Mouse (Mus musculus): ENCODE data around the gene Ms4a10. TPM values are rescaled to one million over a fixed set of nuclear protein-coding genes. Genes with fewer than 3 reads are reported as not detected.

The Ms4a10 gene
- polyA plus RNA-seq, 1 experiment from 2014 or later: not detected

DNA sequence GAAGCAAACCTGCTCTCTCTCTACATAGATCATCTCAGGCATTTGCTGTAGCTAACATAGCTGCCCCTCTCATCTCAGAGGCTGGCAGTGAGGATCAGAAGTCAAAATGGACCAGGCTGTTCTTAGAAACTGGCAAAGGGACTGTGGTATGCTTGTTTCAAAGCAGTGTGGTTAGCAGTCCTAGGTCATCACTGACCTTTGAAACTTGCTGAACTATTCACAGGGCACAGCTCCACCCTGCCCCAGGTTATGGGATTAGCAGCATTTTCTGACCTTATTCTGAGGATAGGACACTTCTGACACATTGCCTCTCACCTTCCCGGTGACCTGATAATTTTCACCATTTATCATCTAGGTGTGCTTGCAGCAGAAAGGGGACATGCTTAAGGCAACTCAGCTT, 14.1 kb upstream of the Ms4a10 start:
- 81% methylated on average over 1 of the region's 1 CpGs for WGBS
- Histone ChIP-seq H3K4me1 (ENCODE audit: control insufficient read depth, insufficient read depth, low read length) (no peaks in the 10 kb centered on the region), H3K27me3 (ENCODE audit: control insufficient read depth, insufficient read depth, low read length) (no peaks in the 10 kb centered on the region), H3K36me3 (ENCODE audit: control insufficient read depth, insufficient read depth, low read length) (no peaks in the 10 kb centered on the region), H3K27ac (replicated peaks; ENCODE audit: low read depth, low read length) (no peak overlapping the region), H3K4me2 (ENCODE audit: low read depth, severe bottlenecking) (no peak overlapping the region), H3K9me3 (ENCODE audit: control insufficient read depth, low read length) (no peaks in the 10 kb centered on the region), H3K9ac (ENCODE audit: low read length) (no peak overlapping the region), H3K4me3 (ENCODE audit: low read depth, low read length) (no peak overlapping the region)
- ATAC-seq (ENCODE audit: insufficient number of reproducible peaks, low FRiP score, low TSS enrichment, low read depth): no peak
- DNase-seq (ENCODE audit: low spot score): no peak

DNA sequence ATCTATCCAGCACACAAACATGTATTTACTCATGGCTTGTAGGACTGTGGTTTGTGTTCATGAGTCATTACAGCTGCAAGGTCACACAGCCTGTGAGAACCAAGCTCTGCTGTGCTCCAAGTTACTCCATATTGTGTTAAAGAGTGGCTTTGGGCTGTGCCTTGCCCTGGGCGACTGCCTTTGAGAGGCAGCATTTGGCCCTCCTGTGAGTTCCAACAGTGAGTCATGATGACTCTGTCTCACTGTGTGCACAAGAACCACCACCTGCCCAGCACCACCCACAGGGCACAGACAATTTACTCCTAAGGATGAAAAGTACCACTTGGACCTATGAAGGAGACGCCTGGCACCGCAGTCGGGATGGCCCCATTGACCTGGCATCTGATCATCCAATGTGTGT, 11.4 kb upstream of the Ms4a10 start:
- no peak overlapping the region for H3K9ac ChIP-seq (ENCODE audit: low read length)
- no peaks in the 10 kb centered on the region for H3K27me3 ChIP-seq (ENCODE audit: control insufficient read depth, insufficient read depth, low read length)
- H3K4me2 ChIP-seq (ENCODE audit: low read depth, severe bottlenecking): no peak overlapping the region
- WGBS: 91% methylated on average over 4 of the region's 4 CpGs
- no peaks in the 10 kb centered on the region for H3K9me3 ChIP-seq (ENCODE audit: control insufficient read depth, low read length)
- H3K27ac ChIP-seq (replicated peaks; ENCODE audit: low read depth, low read length): no peak overlapping the region
- H3K4me1 ChIP-seq (ENCODE audit: control insufficient read depth, insufficient read depth, low read length): no peaks in the 10 kb centered on the region
- no peak overlapping the region for H3K4me3 ChIP-seq (ENCODE audit: low read depth, low read length)
- H3K36me3 ChIP-seq (ENCODE audit: control insufficient read depth, insufficient read depth, low read length): no peaks in the 10 kb centered on the region
- no peak for ATAC-seq (ENCODE audit: insufficient number of reproducible peaks, low FRiP score, low TSS enrichment, low read depth)
- DNase-seq (ENCODE audit: low spot score): no peak

DNA sequence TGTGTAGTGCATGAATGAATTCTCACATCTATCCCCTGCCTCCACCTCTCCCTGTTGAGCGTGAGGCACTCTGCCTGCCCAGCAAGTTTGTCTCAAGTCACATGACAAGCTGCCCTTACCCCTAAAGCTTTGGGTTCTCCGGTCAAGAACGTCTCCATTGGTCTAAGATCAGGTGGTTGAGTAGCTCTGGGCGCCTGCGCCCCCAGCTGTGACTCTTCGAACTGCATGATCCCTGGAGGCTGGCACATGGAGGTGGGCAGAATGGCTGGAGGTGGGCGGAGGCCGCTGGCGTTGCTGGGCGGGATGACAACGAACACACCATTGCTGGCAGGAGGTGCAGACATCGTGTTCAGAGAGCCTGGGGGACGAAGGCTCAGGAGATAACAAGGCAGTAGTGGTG, 10.1 kb upstream of the Ms4a10 start:
- DNase-seq (ENCODE audit: low spot score) (no peak), ATAC-seq (ENCODE audit: insufficient number of reproducible peaks, low FRiP score, low TSS enrichment, low read depth) (no peak)
- H3K9me3 ChIP-seq (ENCODE audit: control insufficient read depth, low read length): no peaks in the 10 kb centered on the region
- WGBS: 78% methylated on average over 13 of the region's 13 CpGs
- H3K36me3 ChIP-seq (ENCODE audit: control insufficient read depth, insufficient read depth, low read length): no peaks in the 10 kb centered on the region
- no peak overlapping the region for H3K9ac ChIP-seq (ENCODE audit: low read length)
- no peaks in the 10 kb centered on the region for H3K4me1 ChIP-seq (ENCODE audit: control insufficient read depth, insufficient read depth, low read length)
- no peak overlapping the region for H3K4me3 ChIP-seq (ENCODE audit: low read depth, low read length)
- no peak overlapping the region for H3K27ac ChIP-seq (replicated peaks; ENCODE audit: low read depth, low read length)
- H3K4me2 ChIP-seq (ENCODE audit: low read depth, severe bottlenecking): no peak overlapping the region
- no peaks in the 10 kb centered on the region for H3K27me3 ChIP-seq (ENCODE audit: control insufficient read depth, insufficient read depth, low read length)

DNA sequence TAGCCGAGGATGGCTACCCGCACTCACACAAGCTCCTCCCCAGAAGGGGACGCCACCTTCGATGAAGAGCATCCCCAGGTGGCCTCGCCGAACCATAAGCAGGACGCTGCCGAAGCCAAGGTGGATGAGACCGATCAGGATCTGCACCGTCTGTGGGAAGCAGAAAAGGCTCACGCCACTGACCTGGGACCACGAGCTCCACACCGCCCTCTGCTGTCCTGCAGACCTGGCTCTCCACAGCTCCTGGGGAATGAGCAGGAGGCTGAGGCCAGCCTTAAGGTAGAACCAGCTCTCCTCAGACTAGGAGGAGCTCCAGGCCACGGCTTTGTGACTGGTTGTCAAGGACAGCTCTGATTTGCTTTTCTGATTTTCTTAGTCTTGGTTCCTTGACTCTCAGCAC, 8.7 kb upstream of the Ms4a10 start:
- DNase-seq (ENCODE audit: low spot score) (peak; percentile 56), ATAC-seq (ENCODE audit: insufficient number of reproducible peaks, low FRiP score, low TSS enrichment, low read depth) (no peak)
- no peaks in the 10 kb centered on the region for H3K9me3 ChIP-seq (ENCODE audit: control insufficient read depth, low read length)
- no peaks in the 10 kb centered on the region for H3K4me1 ChIP-seq (ENCODE audit: control insufficient read depth, insufficient read depth, low read length)
- no peaks in the 10 kb centered on the region for H3K36me3 ChIP-seq (ENCODE audit: control insufficient read depth, insufficient read depth, low read length)
- H3K27me3 ChIP-seq (ENCODE audit: control insufficient read depth, insufficient read depth, low read length): no peaks in the 10 kb centered on the region
- H3K9ac ChIP-seq (ENCODE audit: low read length): no peak overlapping the region
- H3K4me2 ChIP-seq (ENCODE audit: low read depth, severe bottlenecking): no peak overlapping the region
- H3K4me3 ChIP-seq (ENCODE audit: low read depth, low read length): no peak overlapping the region
- WGBS: 19% methylated on average over 14 of the region's 14 CpGs
- no peak overlapping the region for H3K27ac ChIP-seq (replicated peaks; ENCODE audit: low read depth, low read length)

DNA sequence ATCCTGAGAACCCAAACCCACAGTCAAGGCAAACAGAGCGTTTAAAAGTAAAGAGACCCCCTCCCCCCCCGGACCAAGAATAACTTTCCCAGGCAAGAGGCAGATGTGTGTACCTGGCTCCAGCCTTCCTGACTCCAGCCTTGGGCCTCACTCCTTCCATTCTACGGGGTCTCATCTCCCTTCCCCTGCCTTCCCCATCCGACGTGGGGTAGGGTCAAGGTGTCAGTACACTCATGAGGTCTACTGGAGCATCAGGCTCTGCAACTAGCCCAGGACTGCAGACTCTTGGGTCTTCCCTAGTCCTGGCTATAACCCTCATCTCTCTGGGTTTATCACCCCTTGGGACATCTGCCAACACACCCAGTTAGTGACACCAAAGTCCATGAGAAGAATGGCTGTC, 5.7 kb upstream of the Ms4a10 start:
- no peaks in the 10 kb centered on the region for H3K9me3 ChIP-seq (ENCODE audit: control insufficient read depth, low read length)
- no peaks in the 10 kb centered on the region for H3K36me3 ChIP-seq (ENCODE audit: control insufficient read depth, insufficient read depth, low read length)
- no peak overlapping the region for H3K9ac ChIP-seq (ENCODE audit: low read length)
- no peaks in the 10 kb centered on the region for H3K4me1 ChIP-seq (ENCODE audit: control insufficient read depth, insufficient read depth, low read length)
- WGBS: 88% methylated on average over 5 of the region's 5 CpGs
- no peaks in the 10 kb centered on the region for H3K27me3 ChIP-seq (ENCODE audit: control insufficient read depth, insufficient read depth, low read length)
- no peak overlapping the region for H3K4me3 ChIP-seq (ENCODE audit: low read depth, low read length)
- H3K4me2 ChIP-seq (ENCODE audit: low read depth, severe bottlenecking): no peak overlapping the region
- ATAC-seq (ENCODE audit: insufficient number of reproducible peaks, low FRiP score, low TSS enrichment, low read depth): no peak
- no peak for DNase-seq (ENCODE audit: low spot score)
- H3K27ac ChIP-seq (replicated peaks; ENCODE audit: low read depth, low read length): no peak overlapping the region

DNA sequence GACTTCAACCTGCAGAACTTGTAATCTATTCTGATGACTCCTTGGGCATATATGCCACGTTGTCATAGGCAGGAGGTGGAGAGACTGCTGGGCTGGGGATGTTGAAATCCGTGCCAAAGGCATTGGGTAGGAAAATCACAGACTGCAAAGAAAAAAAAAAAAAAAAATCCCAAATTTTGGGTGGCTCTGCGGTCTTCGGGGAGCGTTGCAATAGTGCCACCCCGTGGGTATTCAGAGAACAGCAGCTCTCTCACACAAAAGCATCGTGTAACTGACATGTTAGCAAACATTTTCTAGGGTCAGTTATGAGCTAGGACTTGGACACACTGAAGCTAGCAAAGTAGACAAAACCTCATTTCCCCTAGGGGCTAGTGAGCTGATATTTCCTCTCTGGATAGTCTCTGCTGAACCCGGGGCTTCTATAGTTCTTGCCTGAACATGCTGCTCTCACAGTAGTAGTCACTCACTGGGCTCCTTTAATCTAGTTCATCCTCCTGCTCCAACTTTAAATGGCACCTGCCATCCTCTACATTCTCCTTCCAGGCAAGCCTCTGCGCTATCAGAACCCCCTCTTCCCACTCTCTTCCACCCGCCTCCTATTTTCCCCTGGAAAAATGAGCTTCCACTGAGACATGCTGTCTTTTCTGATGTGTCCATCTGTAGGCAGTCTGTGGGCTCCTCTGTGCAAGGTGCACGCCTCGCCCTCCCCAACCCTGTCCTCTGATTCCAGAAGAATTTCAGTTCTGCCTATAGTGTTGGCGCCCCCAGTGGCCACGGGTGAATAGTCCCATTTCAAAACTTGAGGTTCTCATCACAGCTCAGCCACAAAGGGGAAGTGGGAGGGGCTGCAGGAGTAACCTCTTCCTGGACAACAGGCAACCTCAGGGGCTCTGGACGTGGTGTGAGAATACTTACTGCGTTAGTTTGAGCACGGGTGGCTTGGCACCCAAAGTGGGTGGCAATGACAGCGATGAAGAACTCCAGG, 5.0 kb upstream of the Ms4a10 start:
- DNase-seq (ENCODE audit: low spot score) (peak; percentile 85), ATAC-seq (ENCODE audit: insufficient number of reproducible peaks, low FRiP score, low TSS enrichment, low read depth) (peak; percentile 51; the same call in 1 of the 2 replicates)
- Histone ChIP-seq H3K4me3 (ENCODE audit: low read depth, low read length) (no peak overlapping the region), H3K27me3 (ENCODE audit: control insufficient read depth, insufficient read depth, low read length) (no peaks in the 10 kb centered on the region), H3K9ac (ENCODE audit: low read length) (peak overlapping the region; percentile 4; the same call in 1 of the 2 replicates), H3K27ac (replicated peaks; ENCODE audit: low read depth, low read length) (no peak overlapping the region), H3K36me3 (ENCODE audit: control insufficient read depth, insufficient read depth, low read length) (no peaks in the 10 kb centered on the region), H3K4me1 (ENCODE audit: control insufficient read depth, insufficient read depth, low read length) (no peaks in the 10 kb centered on the region), H3K4me2 (ENCODE audit: low read depth, severe bottlenecking) (no peak overlapping the region), H3K9me3 (ENCODE audit: control insufficient read depth, low read length) (no peaks in the 10 kb centered on the region)
- WGBS: 14% methylated on average over 18 of the region's 18 CpGs

DNA sequence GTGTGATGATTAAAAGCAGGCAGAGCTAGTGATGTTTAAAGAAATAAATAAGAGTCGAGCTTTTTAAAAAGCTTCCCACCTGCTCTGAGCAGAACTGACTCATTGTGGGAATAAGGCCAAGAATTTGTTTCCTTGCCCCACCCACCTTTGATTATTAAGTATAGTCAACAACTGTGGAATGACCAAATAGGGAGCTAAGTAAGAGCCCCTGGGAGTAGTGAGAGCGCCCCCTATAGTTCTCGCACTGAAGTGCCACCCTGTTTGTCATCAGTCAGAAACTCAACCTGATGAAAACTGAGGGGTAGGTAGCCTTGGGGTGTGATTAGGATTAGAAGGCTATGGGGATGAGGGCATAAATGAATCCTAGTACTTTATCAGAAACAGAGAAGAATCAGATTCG, 1.8 kb upstream of the Ms4a10 start:
- Histone ChIP-seq H3K9ac (ENCODE audit: low read length) (no peak overlapping the region), H3K4me1 (ENCODE audit: control insufficient read depth, insufficient read depth, low read length) (no peaks in the 10 kb centered on the region), H3K9me3 (ENCODE audit: control insufficient read depth, low read length) (no peaks in the 10 kb centered on the region), H3K27ac (replicated peaks; ENCODE audit: low read depth, low read length) (no peak overlapping the region), H3K27me3 (ENCODE audit: control insufficient read depth, insufficient read depth, low read length) (no peaks in the 10 kb centered on the region), H3K36me3 (ENCODE audit: control insufficient read depth, insufficient read depth, low read length) (no peaks in the 10 kb centered on the region), H3K4me3 (ENCODE audit: low read depth, low read length) (no peak overlapping the region), H3K4me2 (ENCODE audit: low read depth, severe bottlenecking) (no peak overlapping the region)
- DNase-seq (ENCODE audit: low spot score) (no peak), ATAC-seq (ENCODE audit: insufficient number of reproducible peaks, low FRiP score, low TSS enrichment, low read depth) (no peak)
- WGBS: 64% methylated on average over 4 of the region's 4 CpGs

DNA sequence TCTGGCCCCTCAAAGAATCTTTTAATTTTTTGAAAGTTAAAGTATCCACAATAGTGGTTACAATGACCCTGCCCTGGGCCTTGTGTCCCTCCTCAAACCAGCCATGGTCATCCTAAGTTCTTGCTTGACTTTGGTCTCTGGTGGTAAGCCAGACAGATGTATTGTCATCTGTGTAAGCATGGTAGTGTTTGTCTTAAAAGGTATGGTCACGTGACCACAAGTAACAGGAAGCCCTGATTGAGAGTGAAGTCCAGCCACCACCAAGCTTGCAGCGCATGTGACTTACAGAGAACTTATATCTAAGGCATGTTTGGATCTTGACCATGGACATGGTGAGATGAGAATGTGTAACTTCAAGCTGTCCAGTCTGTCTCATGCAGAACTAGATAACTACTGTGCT, 717 bp upstream of the Ms4a10 start:
- Histone ChIP-seq H3K9me3 (ENCODE audit: control insufficient read depth, low read length) (0 out of 2 replicates have a peak, but pooled peaks cover 2% of the 10 kb centered on the region), H3K4me2 (ENCODE audit: low read depth, severe bottlenecking) (no peak overlapping the region), H3K4me1 (ENCODE audit: control insufficient read depth, insufficient read depth, low read length) (no peaks in the 10 kb centered on the region), H3K4me3 (ENCODE audit: low read depth, low read length) (no peak overlapping the region), H3K27me3 (ENCODE audit: control insufficient read depth, insufficient read depth, low read length) (no peaks in the 10 kb centered on the region), H3K36me3 (ENCODE audit: control insufficient read depth, insufficient read depth, low read length) (no peaks in the 10 kb centered on the region), H3K27ac (replicated peaks; ENCODE audit: low read depth, low read length) (no peak overlapping the region), H3K9ac (ENCODE audit: low read length) (no peak overlapping the region)
- WGBS: 83% methylated on average over 2 of the region's 2 CpGs
- DNase-seq (ENCODE audit: low spot score) (no peak), ATAC-seq (ENCODE audit: insufficient number of reproducible peaks, low FRiP score, low TSS enrichment, low read depth) (no peak)
